Mouse (Mus musculus) intestine, embryonic 15.5 days (tissue): ENCODE results near the gene Mboat7. TPM values are rescaled to one million over a fixed set of nuclear protein-coding genes. Genes with fewer than 3 reads are reported as not detected.
A peak's percentile ranks its signal among the peaks of the same experiment; 100 is the strongest.

Experiments
- ATAC-seq: fragments of 200-750 bp; cut with Nextera tagmentation; 2 replicates; pipeline ENCODE4 v1.8.0; 2017; ENCODE audit warnings: moderate TSS enrichment, moderate library complexity
- H3K27ac ChIP-seq: fragments of 300-500 bp; sonication (generic); 2 replicates; pipeline ENCODE4 v1.5.1; 2015; ENCODE audit warnings: mild to moderate bottlenecking, inconsistent platforms
- H3K27me3 ChIP-seq: fragments of 300-500 bp; sonication (generic); replicated peaks from 2 replicates; pipeline ENCODE4 v1.6.1; 2015; ENCODE audit warnings: inconsistent platforms
- H3K36me3 ChIP-seq: fragments of 300-500 bp; sonication (generic); 2 replicates; pipeline ENCODE4 v1.6.1; 2015; ENCODE audit warnings: inconsistent platforms
- H3K4me1 ChIP-seq: fragments of 300-500 bp; sonication (generic); replicated peaks from 2 replicates; pipeline ENCODE4 v1.6.1; 2015; ENCODE audit warnings: inconsistent platforms
- H3K4me2 ChIP-seq: fragments of 300-500 bp; sonication (generic); replicated peaks from 2 replicates; pipeline ENCODE4 v1.6.1; 2015; ENCODE audit warnings: mild to moderate bottlenecking, inconsistent platforms
- H3K4me3 ChIP-seq: fragments of 300-500 bp; sonication (generic); replicated peaks from 2 replicates; pipeline ENCODE4 v1.5.1; 2015; ENCODE audit warnings: inconsistent platforms
- H3K9ac ChIP-seq: fragments of 300-500 bp; sonication (generic); 2 replicates; pipeline ENCODE4 v1.6.1; 2015; ENCODE audit warnings: inconsistent platforms
- H3K9me3 ChIP-seq: fragments of 300-500 bp; sonication (generic); 2 replicates; pipeline ENCODE4 v1.6.1; 2016; ENCODE audit warnings: inconsistent platforms
- WGBS: fragments of 180-500 bp; shearing (Covaris S2); methylation state at CpG from one replicate; pipeline ENCODE4 v1.1.7; 2015; 5-methylcytosine and 5-hydroxymethylcytosine counted together
- polyA plus RNA-seq: library from polyadenylated mRNA; unstranded; fragments of >200 nt; fragmentation: Nextera tagmentation; extraction: Ambion mirVana; gene quantifications from 2 replicates; pipeline ENCODE4 v1.2.1, GENCODE M21; 2015

Gene Mboat7
- polyA plus RNA-seq, 1 experiment from 2014 or later: 55.3 TPM

- H3K27me3 ChIP-seq: no peaks in the 10 kb centered on the region
- no peak overlapping the region for H3K4me2 ChIP-seq
- no peak overlapping the region for H3K27ac ChIP-seq
- H3K36me3 ChIP-seq: peaks cover 73% of the 10 kb centered on the region
- 90% methylated on average over 4 of the region's 4 CpGs for WGBS
- no peaks in the 10 kb centered on the region for H3K9me3 ChIP-seq
- ATAC-seq: no peak
- no peaks in the 10 kb centered on the region for H3K4me1 ChIP-seq
- no peak overlapping the region for H3K9ac ChIP-seq
- no peak overlapping the region for H3K4me3 ChIP-seq
Measured at GRCm38 (mm10) chr7:3656966-3657365, 36.4 kb downstream of the Mboat7 start.

GRCm38 (mm10) chr7:3646641-3647040 is 46.7 kb downstream of the Mboat7 start:
- Histone ChIP-seq H3K4me3 (peak overlapping the region; percentile 97), H3K27me3 (no peaks in the 10 kb centered on the region), H3K27ac (no peak overlapping the region), H3K9me3 (no peaks in the 10 kb centered on the region), H3K9ac (peak overlapping the region; percentile 99), H3K4me1 (peaks cover 27% of the 10 kb centered on the region), H3K4me2 (peak overlapping the region; percentile 81), H3K36me3 (peaks cover 14% of the 10 kb centered on the region)
- ATAC-seq: no peak
- 58% methylated on average over 4 of the region's 4 CpGs for WGBS

- peaks cover 27% of the 10 kb centered on the region for H3K4me1 ChIP-seq
- H3K9me3 ChIP-seq: no peaks in the 10 kb centered on the region
- peak overlapping the region; percentile 81 for H3K4me2 ChIP-seq
- peak overlapping the region; percentile 99; the same call in 1 of the 2 replicates for H3K27ac ChIP-seq
- ATAC-seq: no peak
- no peaks in the 10 kb centered on the region for H3K27me3 ChIP-seq
- H3K36me3 ChIP-seq: peaks cover 12% of the 10 kb centered on the region
- H3K4me3 ChIP-seq: peak overlapping the region; percentile 97
- 10% methylated on average over 9 of the region's 9 CpGs for WGBS
- peak overlapping the region; percentile 99 for H3K9ac ChIP-seq
Measured at GRCm38 (mm10) chr7:3646188-3646587, 47.1 kb downstream of the Mboat7 start.

- H3K4me3 ChIP-seq: peak overlapping the region; percentile 97
- peak overlapping the region; percentile 99 for H3K27ac ChIP-seq
- H3K9me3 ChIP-seq: no peaks in the 10 kb centered on the region
- WGBS: under 1% methylated on average over 53 of the region's 58 CpGs
- no peaks in the 10 kb centered on the region for H3K27me3 ChIP-seq
- H3K9ac ChIP-seq: peak overlapping the region; percentile 99
- peaks cover 27% of the 10 kb centered on the region for H3K4me1 ChIP-seq
- H3K36me3 ChIP-seq: peaks cover 7% of the 10 kb centered on the region
- H3K4me2 ChIP-seq: peak overlapping the region; percentile 81
- ATAC-seq: no peak
Measured at GRCm38 (mm10) chr7:3645488-3646025, 47.8 kb downstream of the Mboat7 start.

- peaks cover 27% of the 10 kb centered on the region for H3K4me1 ChIP-seq
- peak within 1 kb of the TSS; percentile 99 for H3K27ac ChIP-seq
- ATAC-seq: peak; percentile 98
- H3K4me2 ChIP-seq: peak within 1 kb of the TSS; percentile 81
- no peaks in the 10 kb centered on the region for H3K9me3 ChIP-seq
- H3K27me3 ChIP-seq: no peaks in the 10 kb centered on the region
- WGBS: under 1% methylated on average over 57 of the region's 58 CpGs
- H3K36me3 ChIP-seq: peaks cover 6% of the 10 kb centered on the region
- H3K9ac ChIP-seq: peak within 1 kb of the TSS; percentile 99
- H3K4me3 ChIP-seq: peak within 1 kb of the TSS; percentile 97
Measured at GRCm38 (mm10) chr7:3644672-3645487, 48.4 kb downstream of the Mboat7 start, which contains the start of gene Cnot3. Gene Cnot3 (plus strand): TSS chr7:3645268.

- Histone ChIP-seq H3K4me2 (peak overlapping the region; percentile 70), H3K27ac (peak overlapping the region; percentile 77), H3K4me3 (peak overlapping the region; percentile 97), H3K9me3 (no peaks in the 10 kb centered on the region), H3K4me1 (peaks cover 27% of the 10 kb centered on the region), H3K36me3 (peaks cover 12% of the 10 kb centered on the region), H3K9ac (no peak overlapping the region), H3K27me3 (no peaks in the 10 kb centered on the region)
- no peak for ATAC-seq
- 0% methylated on average over 11 of the region's 11 CpGs for WGBS
Measured at GRCm38 (mm10) chr7:3644348-3644671, 49.0 kb downstream of the Mboat7 start.

GRCm38 (mm10) chr7:3643843-3644242 is 49.5 kb downstream of the Mboat7 start:
- Histone ChIP-seq H3K9ac (no peak overlapping the region), H3K4me3 (peak overlapping the region; percentile 97), H3K27me3 (no peaks in the 10 kb centered on the region), H3K36me3 (peaks cover 15% of the 10 kb centered on the region), H3K27ac (peak overlapping the region; percentile 77), H3K9me3 (no peaks in the 10 kb centered on the region), H3K4me1 (peaks cover 27% of the 10 kb centered on the region), H3K4me2 (peak overlapping the region; percentile 70)
- WGBS: 19% methylated on average over 9 of the region's 9 CpGs
- no peak for ATAC-seq

- no peak overlapping the region for H3K4me3 ChIP-seq
- 68% methylated on average over 5 of the region's 5 CpGs for WGBS
- H3K27me3 ChIP-seq: no peaks in the 10 kb centered on the region
- H3K27ac ChIP-seq: no peak overlapping the region
- H3K36me3 ChIP-seq: peaks cover 16% of the 10 kb centered on the region
- no peak for ATAC-seq
- no peak overlapping the region for H3K4me2 ChIP-seq
- H3K9me3 ChIP-seq: no peaks in the 10 kb centered on the region
- H3K9ac ChIP-seq: no peak overlapping the region
- peaks cover 25% of the 10 kb centered on the region for H3K4me1 ChIP-seq
Measured at GRCm38 (mm10) chr7:3643412-3643811, 49.9 kb downstream of the Mboat7 start.

GRCm38 (mm10) chr7:3630478-3630815 is 62.9 kb downstream of the Mboat7 start:
- Histone ChIP-seq H3K4me2 (peak overlapping the region; percentile 82), H3K36me3 (peaks cover 5% of the 10 kb centered on the region; the same call in 1 of the 2 replicates), H3K27me3 (no peaks in the 10 kb centered on the region), H3K4me3 (peak overlapping the region; percentile 58), H3K9me3 (no peaks in the 10 kb centered on the region), H3K27ac (no peak overlapping the region), H3K4me1 (peaks cover 14% of the 10 kb centered on the region), H3K9ac (peak overlapping the region; percentile 63)
- WGBS: 62% methylated on average over 3 of the region's 3 CpGs
- ATAC-seq: 0 out of 2 replicates have a peak, but pooled peaks have one; percentile 9

GRCm38 (mm10) chr7:3629543-3630477 is 63.5 kb downstream of the Mboat7 start, which contains the start of the genes Tfpt and Prpf31:
Gene Tfpt (minus strand): TSS chr7:3629929.
Gene Prpf31 (plus strand): TSS chr7:3629985.
- ATAC-seq: peak; percentile 95
- H3K4me3 ChIP-seq: peak within 1 kb of the TSS; percentile 58
- H3K9ac ChIP-seq: peak within 1 kb of the TSS; percentile 64
- H3K4me2 ChIP-seq: peak within 1 kb of the TSS; percentile 94
- H3K36me3 ChIP-seq: peaks cover 5% of the 10 kb centered on the region; the same call in 1 of the 2 replicates
- peak within 1 kb of the TSS; percentile 76 for H3K27ac ChIP-seq
- no peaks in the 10 kb centered on the region for H3K27me3 ChIP-seq
- peaks cover 14% of the 10 kb centered on the region for H3K4me1 ChIP-seq
- no peaks in the 10 kb centered on the region for H3K9me3 ChIP-seq
- under 1% methylated on average over 47 of the region's 47 CpGs for WGBS

GRCm38 (mm10) chr7:3629030-3629429 is 64.3 kb downstream of the Mboat7 start:
- ATAC-seq: peak; percentile 42
- Histone ChIP-seq H3K27ac (no peak overlapping the region), H3K4me2 (peak overlapping the region; percentile 94), H3K36me3 (0 out of 2 replicates have a peak, but pooled peaks cover 8% of the 10 kb centered on the region), H3K4me3 (peak overlapping the region; percentile 58), H3K9me3 (no peaks in the 10 kb centered on the region), H3K27me3 (no peaks in the 10 kb centered on the region), H3K9ac (peak overlapping the region; percentile 64), H3K4me1 (peaks cover 14% of the 10 kb centered on the region)
- 30% methylated on average over 4 of the region's 4 CpGs for WGBS
